Mouse (Mus musculus) ES-E14 (cell line): ENCODE results near the gene Acox1. TPM values are rescaled to one million over a fixed set of nuclear protein-coding genes. Genes with fewer than 3 reads are reported as not detected.

Experiments used
- DNase-seq: peaks from one replicate; pipeline ENCODE4 v3.0.0-alpha.2; 2013; ENCODE audit warnings: low read depth, low spot score
- H3K27ac ChIP-seq: 2 replicates; pipeline ENCODE4 v1.5.1; 2012; ENCODE audit warnings: low read depth, mild to moderate bottlenecking, low read length, moderate library complexity, mixed read lengths; ENCODE audit not compliant: poor library complexity, insufficient read depth, severe bottlenecking
- H3K36me3 ChIP-seq: 2 replicates; pipeline ENCODE4 v1.6.1; 2012; ENCODE audit warnings: mild to moderate bottlenecking, low read length, moderate library complexity, mixed read lengths; ENCODE audit not compliant: control insufficient read depth, poor library complexity, insufficient read depth, severe bottlenecking
- H3K4me1 ChIP-seq, 2 experiments: fragments of 150-350 bp in 1 of 2; sonication (generic) in 1 of 2; 2 replicates each; pipeline ENCODE4 v1.6.1; 2012; ENCODE audit warnings: low read length in 2 of 2, mild to moderate bottlenecking in 1 of 2, mixed read lengths in 1 of 2; ENCODE audit not compliant: control insufficient read depth in 2 of 2, insufficient read depth in 2 of 2, poor library complexity in 1 of 2
- H3K4me3 ChIP-seq, 2 experiments: fragments of 150-350 bp in 1 of 2; sonication (generic) in 1 of 2; 2 replicates each; pipeline ENCODE4 v1.5.1; 2012; ENCODE audit warnings: low read length in 2 of 2, low read depth in 1 of 2, mild to moderate bottlenecking in 1 of 2, mixed read lengths in 1 of 2; ENCODE audit not compliant: insufficient read depth in 1 of 2, poor library complexity in 1 of 2, severe bottlenecking in 1 of 2
- H3K9ac ChIP-seq: 2 replicates; pipeline ENCODE4 v1.6.1; 2012; ENCODE audit warnings: low read depth, mild to moderate bottlenecking, low read length, mixed read lengths; ENCODE audit not compliant: poor library complexity, insufficient read depth, severe bottlenecking
- H3K9me3 ChIP-seq: fragments of 150-350 bp; sonication (generic); 2 replicates; pipeline ENCODE4 v1.6.1; 2012; ENCODE audit warnings: low read depth, mild to moderate bottlenecking, low read length; ENCODE audit not compliant: control insufficient read depth, insufficient read depth
- CHD2 ChIP-seq: IDR thresholded peaks from 2 replicates; pipeline ENCODE4 v1.6.1; 2014; ENCODE audit warnings: mild to moderate bottlenecking, low read depth, low read length, inconsistent platforms
- HCFC1 ChIP-seq: IDR thresholded peaks from 2 replicates; pipeline ENCODE4 v1.6.1; 2012; ENCODE audit warnings: low read length, inconsistent platforms, borderline replicate concordance; ENCODE audit not compliant: insufficient read depth
- MAFK ChIP-seq: IDR thresholded peaks from 2 replicates; pipeline ENCODE4 v1.6.1; 2014; ENCODE audit warnings: mild to moderate bottlenecking, low read depth, low read length, inconsistent platforms; ENCODE audit not compliant: insufficient read depth
- ZC3H11A ChIP-seq: IDR thresholded peaks from 2 replicates; pipeline ENCODE4 v1.6.1; 2012; ENCODE audit warnings: low read depth, mild to moderate bottlenecking, inconsistent platforms, low read length, borderline replicate concordance
- ZNF384 ChIP-seq: IDR thresholded peaks from 2 replicates; pipeline ENCODE4 v1.6.1; 2012; ENCODE audit warnings: low read depth, low read length, inconsistent platforms
- in situ Hi-C, 2 experiments: fragments of 600-800 bp; cut with MboI; formaldehyde crosslinking; loops; one replicate each; pipeline ENCODE4 v1.15.1; 2025; ENCODE audit warnings: low sequenced_read_pairs in 2 of 2, inconsistent platforms in 1 of 2; ENCODE audit not compliant: unreplicated experiment in 2 of 2
- total RNA-seq: library from RNA; depleted of rRNA; stranded (reverse); fragments of 300-350 nt; gene quantifications from 2 replicates; pipeline ENCODE4 v1.2.3, GENCODE M21; 2012

Acox1 gene
- total RNA-seq, 1 experiment: 16.5 TPM

DNA sequence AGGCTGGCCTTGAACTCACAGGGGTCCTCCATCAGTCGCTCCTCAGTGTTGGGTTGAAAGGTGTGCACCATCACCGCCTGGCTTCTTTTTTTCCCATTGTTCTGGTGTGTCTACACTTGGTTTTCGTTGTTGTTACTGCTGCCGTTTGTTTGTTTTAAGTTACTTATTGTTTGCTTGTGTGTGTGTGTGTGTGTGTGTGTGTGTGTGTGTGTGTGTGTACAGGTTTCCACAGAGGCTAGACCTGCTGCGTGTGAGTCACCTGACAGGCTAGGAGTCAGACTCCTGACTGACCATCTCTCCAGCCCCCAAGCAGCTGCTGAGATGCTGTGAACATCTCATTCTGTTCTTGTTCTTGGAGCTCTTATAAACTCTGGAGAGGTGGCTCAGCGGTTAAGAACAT is 14.0 kb upstream of the Acox1 start:
- no peaks in the 10 kb centered on the region for H3K9me3 ChIP-seq
- no peak for DNase-seq
- no peak overlapping the region for H3K27ac ChIP-seq
- no peak for TF ChIP-seq MAFK
- no peak for TF ChIP-seq CHD2
- TF ChIP-seq ZNF384: no peak
- TF ChIP-seq ZC3H11A: no peak
- TF ChIP-seq HCFC1: no peak
- H3K4me3 ChIP-seq: no peak overlapping the region
- H3K36me3 ChIP-seq: no peaks in the 10 kb centered on the region; the same call in 1 of the 2 replicates
- in situ Hi-C loops: no loop called here
- H3K9ac ChIP-seq: no peak overlapping the region
- peaks cover 0 to 10% of the 10 kb centered on the region in 2 experiments; a peak in 1 of 4 replicates for H3K4me1 ChIP-seq

DNA sequence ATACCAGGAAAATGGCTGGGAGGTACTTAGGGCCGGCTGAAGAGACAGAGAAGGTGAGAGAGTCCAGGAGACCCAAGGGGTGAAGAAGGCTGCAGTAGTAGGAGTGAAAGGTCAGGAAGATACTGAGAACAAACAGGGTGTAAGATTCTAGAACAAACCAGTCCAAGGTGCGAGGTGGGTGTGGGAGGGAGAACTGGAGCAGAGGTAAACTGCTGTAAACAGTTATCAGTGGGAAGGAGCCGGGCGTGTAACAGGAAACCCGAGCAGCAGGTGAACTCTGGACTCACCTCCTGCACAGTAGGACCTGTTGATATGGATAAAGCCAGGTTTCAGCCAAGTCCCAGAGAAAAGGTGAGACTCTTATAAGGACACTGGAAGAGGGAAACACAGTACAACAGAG is 11.9 kb upstream of the Acox1 start:
- Histone ChIP-seq H3K9me3 (no peaks in the 10 kb centered on the region), H3K4me1 (peaks cover 0 to 10% of the 10 kb centered on the region in 2 experiments; a peak in 1 of 4 replicates), H3K27ac (no peak overlapping the region), H3K36me3 (no peaks in the 10 kb centered on the region; the same call in 1 of the 2 replicates), H3K4me3 (no peak overlapping the region), H3K9ac (no peak overlapping the region)
- DNase-seq: no peak
- TF ChIP-seq HCFC1 (no peak), ZC3H11A (no peak), MAFK (no peak), ZNF384 (no peak), CHD2 (no peak)
- in situ Hi-C loops: no loop called here

DNA sequence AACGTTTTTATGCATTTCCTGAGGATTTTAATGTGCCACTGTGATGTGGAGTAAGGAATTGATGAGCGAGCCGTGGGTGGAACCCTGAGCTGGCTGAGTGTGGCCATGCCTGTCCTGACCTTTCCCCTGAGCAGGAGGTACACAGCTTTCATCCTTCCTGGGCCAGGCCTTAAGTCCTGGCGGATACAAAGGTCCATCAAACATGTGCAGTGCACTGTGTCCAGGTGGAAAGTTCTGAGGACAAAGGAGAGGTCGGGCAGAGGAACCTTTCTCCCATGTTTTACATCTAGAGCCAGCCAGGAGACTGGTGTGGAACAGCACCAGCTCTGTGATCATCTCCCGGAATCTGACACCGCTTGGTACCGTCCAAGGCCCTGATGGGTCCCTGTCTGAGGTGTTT is 10.4 kb upstream of the Acox1 start:
- Histone ChIP-seq H3K36me3 (no peaks in the 10 kb centered on the region; the same call in 1 of the 2 replicates), H3K27ac (no peak overlapping the region), H3K4me1 (peaks cover 0 to 10% of the 10 kb centered on the region in 2 experiments; a peak in 1 of 4 replicates), H3K4me3 (no peak overlapping the region), H3K9ac (no peak overlapping the region), H3K9me3 (no peaks in the 10 kb centered on the region)
- in situ Hi-C loops: no loop called here
- DNase-seq: no peak
- TF ChIP-seq ZC3H11A (no peak), ZNF384 (no peak), MAFK (no peak), HCFC1 (no peak), CHD2 (no peak)

DNA sequence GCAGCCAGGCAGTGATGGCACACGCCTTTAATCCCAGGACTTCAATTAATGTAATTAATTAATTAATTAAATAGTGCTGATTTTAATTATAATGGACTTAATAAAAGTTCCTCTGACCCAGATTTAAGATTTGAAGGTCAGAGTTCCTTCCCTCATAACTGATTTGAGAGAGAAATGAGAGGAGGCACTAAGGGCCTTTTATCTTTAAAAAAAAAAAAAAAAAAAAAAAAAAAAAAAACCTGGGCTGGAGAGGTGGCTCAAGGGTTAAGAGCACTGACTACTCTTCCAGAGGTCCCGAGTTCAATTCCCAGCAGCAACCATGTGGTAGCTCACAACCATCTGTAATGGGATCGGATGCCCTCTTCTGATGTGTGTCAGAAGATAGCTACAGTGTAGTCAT is 9.8 kb upstream of the Acox1 start:
- TF ChIP-seq ZNF384 (peak; percentile 70; the same call in 1 of the 2 replicates), CHD2 (no peak)
- Histone ChIP-seq H3K36me3 (no peaks in the 10 kb centered on the region; the same call in 1 of the 2 replicates), H3K4me3 (no peak overlapping the region), H3K4me1 (peaks cover 0 to 10% of the 10 kb centered on the region in 2 experiments; a peak in 1 of 4 replicates), H3K9me3 (no peaks in the 10 kb centered on the region), H3K9ac (no peak overlapping the region), H3K27ac (no peak overlapping the region)
- in situ Hi-C loops: no loop called here
- no peak for DNase-seq

DNA sequence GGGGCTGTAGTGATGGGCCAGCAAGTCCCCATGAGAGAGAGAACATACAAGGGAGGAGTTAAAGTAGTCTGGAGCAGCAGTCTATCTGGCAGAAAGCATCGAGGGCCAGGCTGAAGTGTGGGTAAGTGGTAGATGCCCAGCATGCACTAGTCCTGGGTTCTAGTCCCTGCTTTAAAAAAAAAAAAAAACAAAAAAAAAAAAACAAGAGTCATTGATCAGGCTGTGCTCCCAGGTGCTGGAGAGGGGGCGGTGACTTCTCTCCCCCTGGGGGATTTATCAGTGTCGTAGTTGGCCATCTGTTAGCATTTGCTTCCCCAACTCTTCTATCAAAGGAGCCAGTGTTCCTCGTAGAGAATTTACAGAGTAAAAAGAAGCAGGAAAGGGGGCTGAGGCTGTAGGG is 7.8 kb upstream of the Acox1 start:
- no peak overlapping the region for H3K9ac ChIP-seq
- peaks cover 0 to 7% of the 10 kb centered on the region in 2 experiments; a peak in 1 of 4 replicates for H3K4me1 ChIP-seq
- H3K4me3 ChIP-seq: no peak overlapping the region
- no peak for DNase-seq
- no peaks in the 10 kb centered on the region for H3K9me3 ChIP-seq
- in situ Hi-C loops: no loop called here
- H3K27ac ChIP-seq: no peak overlapping the region
- no peaks in the 10 kb centered on the region; the same call in 1 of the 2 replicates for H3K36me3 ChIP-seq
- no peak for TF ChIP-seq MAFK
- TF ChIP-seq ZC3H11A: no peak
- no peak for TF ChIP-seq HCFC1
